Mouse (Mus musculus) induced T-regulatory cell, adult 2 months (primary cell): Measurements from ENCODE around the gene Hal.
"Not testable (repeated sequence)": the region's sequence is repeated elsewhere in the genome, so short reads cannot be mapped to it uniquely, and the experiment has no call there.

Experiments used
- DNase-seq: peaks from one replicate; pipeline ENCODE4 v3.0.0-alpha.2; 2012; ENCODE audit warnings: low read depth

Gene Hal

DNA sequence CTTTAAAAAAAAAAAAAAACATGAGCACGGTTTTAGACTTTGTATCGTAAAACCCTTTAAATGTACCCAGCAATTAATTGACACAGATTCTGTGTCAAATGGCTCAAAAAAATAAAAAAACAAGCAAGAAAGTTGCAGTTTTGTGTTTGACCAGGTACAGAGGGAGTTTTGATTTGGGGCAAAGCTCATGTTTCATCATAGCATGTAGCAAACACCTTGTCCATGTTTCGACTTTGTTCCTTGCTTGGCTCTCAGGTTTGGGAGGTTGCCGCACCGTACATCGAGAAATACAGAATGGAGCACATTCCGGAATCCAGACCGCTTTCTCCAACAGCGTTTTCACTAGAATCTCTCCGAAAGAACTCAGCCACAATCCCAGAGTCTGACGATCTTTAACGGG lies 27.4 kb downstream of the Hal start:
- no peak for DNase-seq

GRCm38 (mm10) chr10:93517754-93518153 lies 29.2 kb downstream of the Hal start:
- DNase-seq: no peak

GRCm38 (mm10) chr10:93518186-93518585 lies 29.6 kb downstream of the Hal start:
- DNase-seq: no peak

- DNase-seq: no peak
These were observed 30.1 kb downstream of the Hal start for GRCm38 (mm10) chr10:93518620-93519019.

- DNase-seq: no peak
These were observed 30.6 kb downstream of the Hal start for GRCm38 (mm10) chr10:93519159-93519558.

GRCm38 (mm10) chr10:93519756-93520155 lies 31.2 kb downstream of the Hal start:
- no peak for DNase-seq

GRCm38 (mm10) chr10:93520994-93521393 lies 32.4 kb downstream of the Hal start:
- DNase-seq: no peak

DNA sequence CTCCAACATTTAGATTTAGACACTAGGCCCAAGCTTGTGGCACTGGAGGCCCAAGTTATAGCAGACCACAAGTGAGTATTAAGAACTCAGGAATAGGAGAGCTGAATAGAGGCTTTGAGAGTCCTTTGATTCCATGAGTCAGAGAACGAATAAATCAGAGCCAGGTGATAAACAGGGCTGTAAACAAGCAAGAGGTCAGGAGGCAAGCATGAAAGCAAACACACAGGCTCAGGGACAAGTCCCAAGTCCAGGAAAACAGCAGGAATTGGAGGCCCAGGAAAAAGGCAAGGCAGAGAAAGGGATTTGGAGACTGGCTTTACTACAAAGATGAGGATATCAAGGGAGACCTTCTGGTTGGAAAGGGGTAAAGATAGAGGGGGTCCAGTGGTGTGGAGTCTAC lies 36.8 kb downstream of the Hal start:
- DNase-seq: no peak

DNA sequence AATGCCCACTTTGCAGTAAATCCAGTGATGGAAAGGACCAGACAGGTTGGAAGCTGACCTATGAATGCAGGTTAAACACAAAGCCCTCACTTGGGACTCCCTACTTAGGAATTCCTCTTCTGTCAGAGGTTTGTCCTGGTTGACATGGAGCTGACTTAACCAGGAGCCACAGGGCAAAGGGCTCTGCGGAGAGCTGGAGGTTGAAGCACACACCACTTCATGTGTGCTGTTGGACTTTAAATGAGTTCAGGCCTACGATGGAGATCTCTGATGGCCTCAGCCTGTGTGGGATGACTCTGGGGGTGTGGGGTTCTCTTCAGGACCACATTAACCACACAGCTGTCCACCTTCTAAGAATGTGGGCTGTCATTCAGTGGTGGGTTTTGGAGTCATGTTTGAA lies 49.7 kb downstream of the Hal start:
- peak; percentile 14 for DNase-seq

GRCm38 (mm10) chr10:93538818-93539217 lies 50.2 kb downstream of the Hal start:
- no peak for DNase-seq

- DNase-seq: peak; percentile 92
These were observed 51.3 kb downstream of the Hal start, which contains the start of gene Amdhd1 for GRCm38 (mm10) chr10:93539775-93540430. Gene Amdhd1 (minus strand): TSS chr10:93540033.

DNA sequence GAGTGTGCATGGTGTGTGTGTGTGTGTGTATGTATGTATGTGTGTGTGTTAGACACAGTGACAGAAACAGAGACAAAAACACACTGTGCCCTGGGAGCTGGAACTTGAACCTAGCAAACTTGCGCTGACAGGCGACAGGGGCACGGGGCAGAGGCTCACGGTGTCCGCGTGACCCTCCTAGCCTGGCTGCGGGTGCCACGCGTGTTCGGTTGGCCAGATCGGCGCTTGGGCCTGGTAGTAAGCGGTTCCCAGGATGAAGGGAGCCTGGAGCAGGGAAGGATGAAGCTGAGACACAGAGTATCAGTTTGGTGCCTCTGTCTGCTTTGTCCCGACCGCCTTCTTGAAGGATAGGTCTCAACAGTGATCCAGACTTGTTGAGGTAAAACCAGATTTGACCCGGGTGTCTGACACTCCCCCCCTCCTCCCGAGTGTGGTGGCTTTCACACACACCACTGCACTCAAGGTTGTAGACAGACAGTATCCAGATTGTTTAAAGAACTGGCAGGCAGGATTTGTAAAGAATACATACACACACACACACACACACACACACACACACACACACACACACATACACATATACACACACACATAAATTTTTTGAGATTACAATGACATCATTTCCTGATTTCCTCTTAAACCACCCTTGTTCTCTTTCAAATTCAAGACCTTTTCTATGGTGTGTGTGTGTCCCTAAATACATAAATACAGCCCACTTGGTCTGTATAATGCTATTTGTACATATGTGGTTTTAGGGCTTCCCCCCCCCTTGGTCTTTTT lies 52.1 kb downstream of the Hal start, which contains the start of gene Ccdc38:
Gene Ccdc38 (plus strand): TSS at position 202 of the 780 bp plus-strand sequence.
- peak; percentile 70 for DNase-seq

DNA sequence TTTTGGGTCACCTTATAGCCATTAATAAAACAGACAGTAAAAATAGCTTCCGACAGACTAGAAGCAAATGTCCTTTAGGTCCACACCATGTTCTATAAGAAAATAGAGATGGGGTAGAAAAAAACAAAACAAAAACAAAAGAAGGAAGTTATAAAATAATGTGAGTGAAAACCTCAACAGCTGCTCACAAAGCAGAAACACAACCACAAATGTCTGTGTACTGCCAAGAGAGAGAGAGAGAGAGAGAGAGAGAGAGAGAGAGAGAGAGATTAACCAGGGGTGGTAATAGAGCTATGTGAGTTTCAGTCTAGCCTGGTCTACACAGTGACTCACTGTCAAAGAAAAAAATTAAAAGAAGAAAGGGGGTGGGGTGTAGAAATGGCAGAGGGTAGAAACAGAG lies 53.0 kb downstream of the Hal start:
- DNase-seq: peak; percentile 70

- peak; percentile 60 for DNase-seq
These were observed 53.8 kb downstream of the Hal start for GRCm38 (mm10) chr10:93542356-93542755.

DNA sequence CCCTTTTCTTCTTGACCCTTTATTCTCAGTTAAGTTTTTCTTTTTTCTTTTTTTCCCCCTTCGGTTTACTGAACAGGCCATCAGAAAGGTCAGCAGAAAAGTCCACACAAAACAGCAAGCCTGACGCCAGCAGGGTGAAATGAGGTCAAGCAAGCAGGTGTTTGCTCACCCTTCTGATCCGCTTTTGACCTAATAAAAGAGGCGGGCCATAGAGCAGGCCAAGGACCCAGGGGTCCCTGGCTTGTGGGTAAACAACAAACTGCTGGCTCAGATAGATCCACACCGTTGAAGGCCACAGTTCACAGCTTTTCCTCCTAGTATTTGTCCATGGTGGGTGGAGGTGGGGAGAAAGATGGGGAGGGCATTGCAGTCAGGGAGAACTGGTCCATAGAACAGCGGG lies 54.6 kb downstream of the Hal start:
- DNase-seq: no peak

GRCm38 (mm10) chr10:93544172-93544571 lies 55.6 kb downstream of the Hal start:
- DNase-seq: no peak

DNA sequence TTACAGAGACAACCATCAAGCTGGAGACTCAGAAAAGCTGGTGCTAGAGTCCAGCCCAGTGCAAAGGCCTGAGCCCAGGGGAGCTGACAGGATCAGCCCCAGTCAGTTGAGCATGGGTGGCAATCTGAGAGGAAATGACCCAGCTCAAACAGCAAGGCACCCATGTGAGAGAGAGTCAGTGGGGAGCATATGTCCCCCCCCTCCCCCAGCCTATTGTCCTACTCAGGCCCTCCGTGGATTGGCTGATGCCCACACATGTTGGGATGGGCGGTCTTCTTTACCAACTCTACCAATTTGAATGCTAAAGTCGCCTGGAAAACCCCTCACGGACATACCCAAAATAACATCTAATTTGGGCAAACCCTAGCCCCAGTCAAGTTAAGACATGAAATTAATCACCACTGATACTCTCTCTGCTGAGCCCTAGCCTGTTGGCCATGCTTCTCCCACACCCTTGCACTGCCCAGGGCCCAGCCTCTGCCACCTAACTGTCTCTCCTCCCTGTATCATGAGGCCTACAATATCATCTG lies 59.2 kb downstream of the Hal start:
- DNase-seq: no peak

DNA sequence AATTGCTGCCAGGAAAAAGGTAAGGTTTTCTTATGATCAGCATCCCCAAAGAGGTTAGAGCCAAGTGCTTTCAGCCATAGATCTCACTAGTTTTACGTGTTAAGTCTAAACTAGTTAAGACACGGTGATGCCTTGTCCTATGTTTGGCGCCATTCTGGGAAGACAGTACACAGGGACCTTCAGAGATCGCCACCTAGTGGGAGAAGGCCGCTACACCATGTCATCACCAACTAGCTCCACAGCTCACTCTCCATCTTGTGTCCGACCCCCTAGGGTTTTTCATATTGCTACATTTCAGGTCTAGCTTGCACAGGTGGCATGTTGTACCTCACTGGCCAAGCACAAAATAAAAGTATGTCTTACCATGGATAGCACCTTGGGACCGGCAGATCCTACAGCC lies 60.4 kb downstream of the Hal start:
- DNase-seq: peak; percentile 91

DNA sequence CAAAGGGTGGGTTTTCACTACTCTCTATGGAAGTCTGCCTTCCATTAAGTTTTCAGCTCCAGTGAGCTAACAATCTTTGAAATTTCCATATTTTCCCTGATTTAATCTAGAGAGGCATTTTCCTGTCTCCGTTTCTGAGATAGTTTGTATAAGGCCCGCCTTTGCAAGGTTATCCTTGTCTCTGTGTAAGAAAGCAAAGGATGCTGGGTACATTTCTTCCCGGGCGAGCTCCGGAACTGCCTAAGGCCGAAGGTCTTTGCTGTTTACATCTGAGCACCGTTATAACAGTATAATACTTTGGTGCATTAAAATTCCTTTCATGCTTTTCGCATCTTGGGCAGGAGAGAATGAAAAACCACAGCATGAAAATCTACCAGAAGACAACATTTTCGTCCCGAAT lies 61.3 kb downstream of the Hal start:
- no peak for DNase-seq

DNA sequence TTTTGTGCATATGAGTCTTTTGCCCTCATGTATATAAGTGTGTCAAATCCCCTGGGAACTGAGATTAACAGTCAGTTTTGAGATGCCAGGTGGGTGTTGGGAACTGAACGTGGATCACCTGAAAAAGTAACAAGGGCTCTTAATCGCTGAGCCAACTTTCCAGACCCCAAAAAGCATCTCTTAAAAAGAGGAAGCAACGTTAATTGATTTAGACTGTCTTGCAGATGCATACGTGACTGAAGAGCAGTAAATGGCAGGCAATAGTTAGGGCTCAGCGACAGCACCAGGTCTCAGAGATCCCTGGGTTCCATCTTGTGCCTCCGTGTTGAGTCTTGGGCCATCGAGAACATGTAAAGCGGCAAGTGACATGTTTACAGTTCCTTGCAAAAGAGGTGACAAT lies 64.0 kb downstream of the Hal start:
- DNase-seq: no peak

GRCm38 (mm10) chr10:93557971-93558370 lies 69.4 kb downstream of the Hal start:
- DNase-seq: not testable (repeated sequence)

GRCm38 (mm10) chr10:93559786-93560185 lies 71.2 kb downstream of the Hal start:
- no peak for DNase-seq

DNA sequence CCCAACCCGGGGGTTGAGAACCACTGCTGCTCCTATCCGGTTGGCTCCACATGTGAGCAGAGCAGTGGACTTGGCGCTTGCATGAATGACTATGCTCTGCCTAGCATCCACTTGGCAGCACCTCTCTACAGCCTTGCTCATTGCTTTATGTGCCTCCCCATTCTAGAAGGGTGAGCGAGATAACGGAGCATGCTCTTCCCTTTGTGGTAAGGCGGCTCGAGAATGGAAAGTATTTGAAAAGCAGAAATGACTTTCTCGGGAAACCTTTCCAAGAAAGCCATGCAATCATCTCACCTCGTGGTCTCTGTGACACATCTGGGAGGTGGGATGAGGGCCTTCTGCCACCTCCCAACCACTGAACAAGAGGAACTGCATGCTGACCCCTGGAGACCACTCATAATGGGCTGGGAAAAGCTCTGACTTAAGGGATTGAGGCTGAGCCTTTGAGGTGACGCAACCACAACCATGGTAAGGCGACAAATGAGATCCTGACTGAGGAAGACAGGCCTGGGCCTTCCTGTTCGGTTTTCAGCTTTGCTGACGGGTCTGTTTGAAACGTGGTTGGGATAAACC lies 76.0 kb downstream of the Hal start:
- no peak for DNase-seq
